Mouse (Mus musculus) induced T-regulatory cell, adult 2 months (primary cell): ENCODE results near the gene Pmpcb.
"Not testable (repeated sequence)": the region's sequence is repeated elsewhere in the genome, so short reads cannot be mapped to it uniquely, and the experiment has no call there.

Experiments
- DNase-seq: peaks from one replicate; pipeline ENCODE4 v3.0.0-alpha.2; 2012; ENCODE audit warnings: low read depth

The Pmpcb gene

DNA sequence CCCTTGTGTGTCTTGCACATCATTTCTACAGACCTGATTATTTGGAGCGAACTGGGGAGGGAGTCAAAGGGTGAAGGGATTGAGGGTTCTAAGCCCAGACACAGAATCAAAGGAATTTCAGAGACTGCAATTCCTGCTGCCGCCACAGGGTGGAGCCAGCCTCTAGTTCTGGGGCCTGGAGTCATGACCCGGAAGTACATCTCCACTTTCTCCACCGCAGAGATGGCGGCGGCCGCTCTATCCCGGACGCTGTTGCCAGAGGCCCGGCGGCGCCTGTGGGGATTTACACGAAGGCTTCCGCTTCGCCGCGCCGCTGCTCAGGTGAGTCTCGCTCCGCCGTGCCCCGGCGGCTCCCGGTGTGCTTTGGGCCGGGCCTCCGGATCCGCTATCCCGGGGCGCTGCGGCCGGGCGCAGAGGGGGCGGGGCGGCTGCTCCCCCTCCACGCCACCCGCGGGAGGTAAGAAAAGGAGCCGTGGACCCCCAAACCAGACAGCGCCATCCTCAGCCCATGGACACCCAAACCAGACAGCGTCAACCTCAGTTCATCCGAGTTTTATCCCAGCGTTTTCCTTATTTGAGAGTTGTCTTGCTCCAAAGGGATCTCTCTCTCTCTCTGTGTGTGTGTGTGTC, at the start of gene Pmpcb:
Gene Pmpcb, plus strand, starts transcription at position 186 of the 630 bp plus-strand sequence.
- peak; percentile 95 for DNase-seq

GRCm38 (mm10) chr5:21692230-21692629, 44.7 kb upstream of the Pmpcb start:
- DNase-seq: no peak

GRCm38 (mm10) chr5:21693372-21693870, 43.5 kb upstream of the Pmpcb start:
- no peak for DNase-seq

GRCm38 (mm10) chr5:21694854-21695490, 42.0 kb upstream of the Pmpcb start:
- DNase-seq: no peak

DNA sequence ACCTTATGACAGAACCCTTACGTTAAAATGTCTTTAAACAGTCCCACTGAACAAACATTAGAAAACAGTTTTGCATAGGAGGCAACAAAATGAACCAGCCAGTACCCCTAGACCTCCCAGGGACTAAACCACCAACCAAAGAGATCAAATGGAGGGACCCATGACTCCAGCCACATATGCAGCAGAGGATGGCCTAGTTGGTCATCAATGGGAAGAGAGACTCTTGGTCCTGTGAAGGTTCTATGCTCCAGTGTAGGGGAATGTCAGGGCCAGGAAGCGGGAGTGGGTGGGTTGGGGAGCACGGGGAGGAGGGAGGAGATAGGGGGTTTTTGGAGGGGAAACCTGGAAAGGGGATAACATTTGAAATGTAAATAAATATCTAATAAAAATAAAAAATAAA, 37.4 kb upstream of the Pmpcb start:
- not testable (repeated sequence) for DNase-seq

- no peak for DNase-seq
Measured at GRCm38 (mm10) chr5:21700272-21700821, 36.6 kb upstream of the Pmpcb start.

DNA sequence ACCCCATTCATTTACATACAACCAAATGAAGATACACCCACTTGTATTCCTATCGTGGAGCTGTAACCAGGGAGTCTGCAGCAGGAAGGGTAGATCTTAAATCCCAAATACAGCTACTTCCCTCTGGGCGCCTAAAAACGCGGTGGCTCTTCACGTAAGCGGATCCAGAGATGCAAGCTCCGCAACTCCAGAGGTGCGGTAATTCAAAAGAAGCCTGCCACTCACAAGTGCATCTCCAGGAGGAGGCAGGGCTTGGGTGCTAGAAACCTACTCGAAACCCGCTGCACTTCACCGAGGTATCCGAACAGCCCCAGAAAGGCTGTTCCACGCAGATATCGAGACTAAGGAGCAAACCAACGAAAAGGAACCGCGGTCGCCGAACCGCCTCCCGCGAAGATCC, 36.0 kb upstream of the Pmpcb start:
- no peak for DNase-seq

DNA sequence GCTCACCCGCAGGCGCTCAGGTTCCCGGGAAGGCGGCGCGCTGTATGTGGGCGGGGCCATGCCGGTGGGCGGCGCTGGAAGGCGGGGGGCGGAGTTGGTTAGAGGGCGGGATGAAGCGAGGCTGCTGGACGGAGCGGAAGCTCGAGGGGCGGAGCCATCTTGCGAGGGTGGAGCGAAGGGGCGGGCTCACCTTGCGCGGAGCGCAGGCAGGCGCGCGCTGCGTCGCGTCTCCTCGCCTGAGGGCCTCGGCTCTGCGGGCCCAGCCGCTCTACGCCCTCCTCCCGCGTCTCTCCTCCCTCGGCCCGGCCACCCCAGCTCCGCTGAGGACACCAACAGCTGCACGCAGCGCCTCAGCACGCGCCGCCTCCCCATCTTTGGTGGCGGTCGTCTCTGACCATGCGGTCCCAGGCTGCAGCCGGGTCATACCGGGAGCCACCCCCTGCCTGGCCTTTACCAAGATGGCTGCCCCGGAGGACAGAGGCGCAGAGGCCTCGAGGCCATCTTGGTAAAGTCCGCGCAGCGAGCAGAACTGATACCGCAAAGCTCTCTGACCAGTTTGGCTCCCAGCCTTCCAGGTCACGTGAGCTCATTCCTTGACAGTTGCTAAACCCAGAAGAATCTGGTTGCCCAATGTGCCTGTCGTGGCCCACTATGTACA, 35.5 kb upstream of the Pmpcb start, which contains the start of gene Napepld:
Gene Napepld, minus strand, starts transcription at position 46 of the 658 bp plus-strand sequence.
- peak; percentile 98 for DNase-seq

DNA sequence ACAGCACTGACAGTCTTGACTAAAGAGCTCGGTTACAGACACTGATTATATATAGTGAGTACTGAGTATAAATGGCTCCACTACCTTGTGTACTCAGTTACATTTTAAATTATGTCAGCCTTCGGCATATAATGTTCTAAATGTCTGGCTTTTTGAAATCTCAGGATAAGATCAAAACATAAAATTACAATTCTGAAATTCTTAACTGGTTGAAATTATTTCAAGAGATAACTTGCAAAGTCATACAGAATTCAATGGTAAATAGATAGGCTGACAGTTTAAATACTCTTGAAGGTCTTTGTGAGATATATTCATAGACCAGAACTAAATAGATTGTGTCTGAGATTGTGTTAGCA, 35.0 kb upstream of the Pmpcb start:
- DNase-seq: no peak

DNA sequence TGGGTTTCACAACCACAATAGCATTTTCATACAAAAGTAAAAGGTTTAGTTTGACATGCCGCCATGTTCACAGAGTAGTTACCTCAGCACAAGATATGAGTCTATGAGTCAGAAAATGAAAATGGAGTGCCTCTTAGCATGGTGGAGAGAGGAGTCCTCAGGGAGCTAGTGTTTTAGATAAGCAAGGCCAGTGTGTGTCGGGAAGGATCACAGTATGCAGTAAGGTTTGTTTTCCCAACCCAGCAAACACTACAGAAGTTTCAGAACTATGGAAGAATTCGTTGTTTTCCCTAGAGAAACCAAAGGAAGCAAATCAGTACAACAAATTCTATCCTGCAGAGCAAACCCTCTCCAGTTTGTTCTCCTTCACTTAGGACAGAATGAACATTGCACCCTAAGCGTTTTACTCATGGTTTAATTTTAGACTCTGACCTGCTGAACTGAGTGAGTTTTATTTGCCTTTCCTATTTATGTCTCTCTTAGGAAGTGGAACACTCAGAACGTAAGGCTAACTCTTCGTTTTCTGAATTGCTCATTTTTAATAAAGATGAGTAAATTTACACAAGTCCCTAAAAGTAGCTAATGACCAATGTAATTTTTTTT, 34.0 kb upstream of the Pmpcb start:
- DNase-seq: no peak

DNA sequence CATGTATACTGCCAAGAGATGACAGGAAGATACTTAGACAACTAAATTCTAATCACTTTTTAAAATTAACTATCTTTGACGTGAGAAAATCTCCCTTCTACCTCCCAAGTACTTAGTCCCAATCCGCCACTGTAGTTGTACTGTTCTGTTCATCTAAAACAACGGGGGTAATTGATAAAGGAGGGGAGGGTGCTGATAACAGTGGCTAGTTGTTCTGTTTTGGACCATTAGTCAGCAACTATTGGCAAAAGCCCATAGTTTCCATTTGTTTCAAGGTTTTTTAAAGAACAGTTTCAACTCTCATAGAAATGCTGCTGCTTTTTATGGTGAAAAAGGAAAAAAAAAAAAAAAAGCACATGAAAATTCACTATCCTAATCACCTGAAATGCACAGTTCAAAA, 33.2 kb upstream of the Pmpcb start:
- no peak for DNase-seq

DNA sequence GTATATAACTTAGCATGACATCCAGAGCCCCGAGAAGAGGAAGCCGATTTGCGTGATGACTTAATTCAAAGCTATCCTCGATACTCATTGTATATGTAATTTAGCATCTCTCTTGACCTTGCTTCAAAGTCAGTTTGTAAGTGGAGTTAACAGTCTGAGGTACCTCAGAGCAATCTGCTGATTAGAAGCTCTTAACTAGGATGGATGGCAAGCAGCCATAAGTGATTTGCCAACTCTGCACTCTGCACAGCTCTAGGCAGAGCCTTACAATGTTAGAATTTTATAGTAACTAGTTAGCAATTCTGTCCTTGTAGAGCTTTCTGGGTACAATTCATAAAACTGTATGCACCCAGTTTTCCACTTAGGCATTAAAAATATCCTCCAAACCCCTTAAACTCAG, 30.4 kb upstream of the Pmpcb start:
- no peak for DNase-seq

DNA sequence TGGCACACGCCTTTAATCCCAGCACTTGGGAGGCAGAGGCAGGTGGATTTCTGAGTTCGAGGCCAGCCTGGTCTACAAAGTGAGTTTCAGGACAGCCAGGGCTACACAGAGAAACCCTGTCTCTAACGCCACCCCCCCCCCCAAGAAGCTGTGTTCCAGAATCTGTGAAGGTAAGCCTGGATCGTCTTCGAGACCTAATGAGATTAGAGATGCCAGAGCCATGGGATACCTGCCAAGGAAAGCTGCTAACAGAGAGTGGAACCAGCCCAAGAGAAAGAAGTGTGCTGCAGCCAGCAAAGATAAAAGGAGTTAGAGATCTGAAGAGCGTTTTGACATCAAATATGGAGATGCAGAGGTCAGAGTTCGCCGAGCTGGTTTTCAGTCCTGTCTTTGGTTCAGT, 28.9 kb upstream of the Pmpcb start:
- DNase-seq: not testable (repeated sequence)

- DNase-seq: no peak
Measured at GRCm38 (mm10) chr5:21712127-21712715, 24.7 kb upstream of the Pmpcb start.

DNA sequence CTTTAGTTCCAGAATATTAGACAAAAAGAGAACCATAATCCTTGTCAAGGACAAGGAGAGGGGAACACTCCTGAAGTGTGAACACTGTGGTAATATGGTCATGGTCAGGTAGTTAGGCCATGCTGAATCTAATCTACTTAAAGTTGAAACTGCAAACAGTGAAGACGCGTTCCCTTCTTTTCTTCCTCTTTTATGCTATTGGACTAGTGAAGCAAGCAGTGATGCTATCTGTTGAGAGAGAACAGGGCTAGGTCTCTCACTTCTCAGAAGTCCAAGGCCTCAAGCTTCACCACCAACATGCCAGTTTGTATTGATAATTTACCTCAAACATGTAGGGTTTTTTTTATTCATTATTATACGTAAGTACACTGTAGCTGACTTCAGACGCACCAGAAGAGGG, 22.5 kb upstream of the Pmpcb start:
- no peak for DNase-seq

DNA sequence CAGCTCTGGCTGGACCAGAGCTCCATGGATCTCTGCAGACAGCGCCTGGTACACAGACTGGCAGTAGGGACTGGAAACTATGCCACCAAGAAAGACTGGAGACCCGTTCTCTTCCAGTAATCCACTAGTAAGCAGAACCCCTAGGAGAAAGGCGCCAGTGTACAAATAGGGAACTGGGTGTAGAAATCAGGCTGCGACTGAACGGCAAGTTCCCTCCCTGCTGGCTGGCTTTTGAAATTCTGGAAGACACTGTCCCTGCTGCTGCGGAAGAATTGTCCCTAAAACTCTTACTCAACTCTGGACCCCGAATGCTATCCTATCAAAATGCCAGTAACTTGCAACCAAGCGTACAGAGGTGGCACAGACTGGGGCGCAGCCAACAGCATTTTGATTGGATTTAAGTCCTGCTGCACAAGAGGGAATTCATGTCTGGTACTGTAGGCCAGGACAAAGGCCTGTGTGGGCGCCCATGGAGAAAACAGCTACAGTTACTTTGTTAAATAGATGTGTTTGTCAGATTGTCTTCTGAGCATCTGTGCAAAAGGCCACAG, 19.7 kb upstream of the Pmpcb start:
- no peak for DNase-seq

DNA sequence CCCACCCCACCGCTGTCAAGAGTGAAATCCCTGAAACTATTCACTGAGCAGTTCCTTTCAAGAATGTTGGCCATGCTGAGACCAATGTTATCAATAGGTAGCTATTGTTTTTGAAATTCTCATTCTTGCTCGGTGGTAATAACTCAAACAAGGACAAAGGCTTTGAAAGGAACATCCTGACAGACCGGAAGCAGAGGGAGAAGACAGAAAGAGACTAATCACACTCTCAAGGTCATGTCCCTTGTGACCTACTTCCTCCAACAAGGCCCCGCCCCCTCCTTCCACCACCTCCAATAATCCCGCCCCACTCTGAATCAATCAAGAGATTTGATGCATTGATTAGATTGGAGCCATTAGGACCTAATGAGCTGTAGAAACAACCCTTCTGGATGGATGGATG, 18.4 kb upstream of the Pmpcb start:
- no peak for DNase-seq

- no peak for DNase-seq
Measured at GRCm38 (mm10) chr5:21719209-21719608, 17.7 kb upstream of the Pmpcb start.

- DNase-seq: no peak
Measured at GRCm38 (mm10) chr5:21724427-21724826, 12.5 kb upstream of the Pmpcb start.

DNA sequence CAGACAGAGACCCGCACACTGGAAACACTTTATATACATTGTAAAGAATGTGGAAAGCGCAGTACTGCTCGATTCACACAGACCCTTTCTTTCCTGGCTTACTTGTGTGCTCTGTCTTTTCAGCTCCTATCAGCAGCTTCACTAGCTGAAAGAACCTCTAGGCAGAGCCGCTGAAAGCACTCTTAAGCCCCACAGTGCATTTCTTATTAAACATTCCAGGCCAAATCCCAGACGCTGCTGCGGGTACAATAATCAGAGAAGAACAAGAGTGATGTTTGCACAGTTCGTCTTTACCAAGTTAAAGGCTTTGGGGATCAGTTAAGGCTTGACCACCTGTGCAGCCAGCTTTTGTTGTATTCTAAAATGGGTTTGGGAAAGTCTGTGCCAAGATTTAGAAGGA, 12.1 kb upstream of the Pmpcb start:
- no peak for DNase-seq

DNA sequence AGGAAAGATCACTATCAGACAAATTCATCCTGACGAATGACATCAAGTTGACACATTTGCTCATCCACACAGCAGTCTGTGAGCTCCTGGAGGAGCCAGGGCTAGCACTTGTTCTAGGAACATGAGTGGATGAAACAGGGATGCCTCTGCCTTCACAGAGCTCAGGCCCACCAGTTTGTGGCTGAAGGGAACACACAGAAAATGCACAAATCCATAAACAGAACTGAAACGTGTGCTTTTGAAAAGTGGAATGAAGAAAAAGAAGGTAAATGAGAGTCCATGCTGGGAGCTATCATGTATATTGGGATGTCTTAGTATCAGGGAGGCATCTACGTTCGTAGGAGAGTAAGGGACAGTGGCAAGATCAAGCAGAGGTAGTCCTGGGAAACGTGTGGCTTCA, 7.8 kb upstream of the Pmpcb start:
- no peak for DNase-seq
